Mouse (Mus musculus): Measurements from ENCODE around the gene Psma7. TPM values are rescaled to one million over a fixed set of nuclear protein-coding genes. Genes with fewer than 3 reads are reported as not detected.

The Psma7 gene
- total RNA-seq, 2 experiments from 2014 or later: 162 TPM

DNA sequence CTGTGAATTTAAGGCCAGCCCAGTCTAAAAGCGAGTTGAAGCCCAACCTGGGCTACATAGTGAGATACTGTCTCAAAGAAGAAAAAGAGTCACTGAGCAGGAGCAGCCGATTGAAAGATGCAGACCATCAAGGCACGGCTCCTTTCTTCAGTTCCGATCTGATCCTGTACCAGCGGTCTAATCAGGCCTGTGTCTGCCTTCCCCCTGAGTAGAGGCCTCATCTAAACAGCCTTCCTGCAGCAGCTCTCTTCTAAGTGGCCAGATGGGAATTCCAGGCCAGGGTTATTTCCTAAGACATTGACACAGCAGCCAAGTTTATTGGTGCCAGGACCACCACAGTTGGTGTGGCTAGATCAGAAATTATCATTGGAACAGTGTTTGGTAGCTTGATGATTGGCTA, 49.2 kb downstream of the Psma7 start:
- Histone ChIP-seq H3K4me3 (no peak overlapping the region), H3K27ac (no peak overlapping the region)
- no peak for DNase-seq (ENCODE audit: extremely low spot score in 1 of 2, low spot score in 2 of 2)
- intact Hi-C loops (cut with DNase I): no loop called here
- no peak for TF ChIP-seq CTCF (IDR thresholded peaks at IDR 0.05)

DNA sequence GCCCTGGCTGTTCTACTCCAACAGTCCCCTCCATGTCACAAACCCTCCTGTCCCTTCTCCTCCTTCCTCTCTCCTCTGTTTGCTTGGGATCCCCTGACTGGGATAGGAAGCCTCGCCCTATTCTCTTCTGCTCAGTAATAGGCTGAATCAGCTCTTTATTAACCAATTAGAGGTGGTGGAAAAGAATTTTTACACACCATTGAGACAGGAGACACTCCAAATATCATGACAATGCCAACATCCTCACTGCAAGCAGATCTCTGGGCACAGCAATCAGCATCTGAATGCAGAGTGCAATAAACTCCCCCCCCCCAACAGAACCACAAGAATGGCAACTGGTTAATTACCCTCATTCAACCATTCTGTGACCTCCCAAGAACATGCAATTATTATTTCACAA, 53.1 kb downstream of the Psma7 start:
- no peak for TF ChIP-seq CTCF (IDR thresholded peaks at IDR 0.05)
- H3K27ac ChIP-seq: no peak overlapping the region
- DNase-seq (ENCODE audit: extremely low spot score in 1 of 2, low spot score in 2 of 2): no peak
- intact Hi-C loops (cut with DNase I): no loop called here
- no peak overlapping the region for H3K4me3 ChIP-seq

DNA sequence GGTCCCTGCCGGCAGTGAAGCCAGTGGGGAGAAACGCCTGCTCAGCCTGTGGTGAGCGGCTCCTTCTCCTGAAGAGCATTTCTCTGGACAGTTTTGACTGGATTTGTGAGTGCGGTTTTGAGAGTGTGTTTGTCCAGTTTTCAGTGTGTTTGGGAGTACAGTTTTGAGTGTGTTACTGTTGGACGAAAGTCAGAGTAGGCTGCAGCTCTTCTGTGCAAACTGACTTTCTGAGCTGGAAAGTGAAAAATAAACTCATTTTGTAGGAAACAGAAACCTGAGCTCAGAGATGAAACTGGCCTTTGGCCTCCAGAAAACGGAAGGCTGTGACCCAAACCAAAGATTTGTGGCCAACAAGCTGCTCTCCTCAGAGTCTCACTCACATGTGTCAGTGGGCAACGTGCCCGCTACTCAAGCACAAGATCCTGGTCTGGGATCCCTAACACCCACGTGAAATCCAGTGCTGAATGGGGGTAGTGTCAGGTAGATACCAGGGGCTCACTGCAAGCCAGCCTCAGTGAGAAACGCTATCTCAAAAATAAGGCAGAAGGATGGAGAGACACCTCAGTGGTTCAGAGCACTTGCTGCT, 55.7 kb downstream of the Psma7 start:
- DNase-seq (ENCODE audit: extremely low spot score in 1 of 2, low spot score in 2 of 2): no peak
- Histone ChIP-seq H3K27ac (no peak overlapping the region), H3K4me3 (no peak overlapping the region)
- no peak for TF ChIP-seq CTCF (IDR thresholded peaks at IDR 0.05)
- intact Hi-C loops (cut with DNase I): no loop called here

Other genes with a start within 250 kb of the Psma7 start
- gene Taf4, start 65.8 kb downstream of the Psma7 start, total RNA-seq (2021): 10 to 100 TPM; 18.5 to 22.1 TPM
- gene Lsm14b, start 17.4 kb downstream of the Psma7 start, total RNA-seq (2021): 100 to 1,000 TPM; 101 to 105 TPM
- 10 to 100 TPM; 38.8 to 40.5 TPM for gene Ss18l1, start 76 bp upstream of the Psma7 start, total RNA-seq (2021)
- gene Mtg2, start 28.2 kb upstream of the Psma7 start, total RNA-seq (2021): 10 to 100 TPM; 15.6 to 18.4 TPM
- 10 to 100 TPM; 84.3 to 85.7 TPM for gene Hrh3, start 62.1 kb upstream of the Psma7 start, total RNA-seq (2021)
- 10 to 100 TPM; 46.2 to 50.6 TPM for gene Osbpl2, start 76.9 kb upstream of the Psma7 start, total RNA-seq (2021)
- gene Adrm1, start 129.1 kb upstream of the Psma7 start, total RNA-seq (2021): 100 to 1,000 TPM in 1 of 2 experiments, 10 to 100 TPM in 1; 96.4 to 101 TPM
- gene Lama5, start 183.4 kb upstream of the Psma7 start, total RNA-seq (2021): 10 to 100 TPM in 1 of 2 experiments, 1 to 10 TPM in 1; 9.5 to 11.2 TPM
- 100 to 1,000 TPM; 682 to 702 TPM for gene Rps21, start 214.9 kb upstream of the Psma7 start, total RNA-seq (2021)
- gene Cables2, start 231.1 kb upstream of the Psma7 start, total RNA-seq (2021): 10 to 100 TPM; 26.0 to 29.0 TPM
- gene Rbbp8nl, start 247.4 kb upstream of the Psma7 start, total RNA-seq (2021): not detected

Data from left cerebral cortex, adult 2 months (tissue).